Mouse (Mus musculus) right cerebral cortex, adult 2 months (tissue): ENCODE data around the gene Mical3.

Source experiments
- DNase-seq, 2 experiments: peaks; one replicate each; pipeline ENCODE4 v3.0.0; 2021 to 2022; ENCODE audit warnings: low spot score in 2 of 2

Mical3 gene

DNA sequence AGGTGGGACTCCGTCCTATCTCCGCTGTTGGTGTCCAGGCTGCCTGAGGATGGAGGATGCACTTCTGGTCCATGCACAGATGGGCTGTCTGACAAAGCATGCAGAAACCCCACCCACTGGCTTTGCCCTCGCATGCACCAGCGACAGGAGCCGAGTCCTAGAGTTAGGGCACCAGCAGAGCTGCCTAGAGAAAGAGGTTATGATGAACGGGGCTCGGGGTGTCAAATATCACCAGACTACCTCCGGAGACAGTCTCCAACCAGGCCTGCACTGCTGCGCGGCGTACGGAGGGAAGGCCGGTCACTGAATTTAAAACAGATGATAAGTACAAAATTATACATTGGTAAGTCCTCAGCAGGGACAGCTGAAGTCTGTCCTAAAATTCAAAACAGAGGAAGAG, 165.0 kb downstream of the Mical3 start:
- no peak for DNase-seq

DNA sequence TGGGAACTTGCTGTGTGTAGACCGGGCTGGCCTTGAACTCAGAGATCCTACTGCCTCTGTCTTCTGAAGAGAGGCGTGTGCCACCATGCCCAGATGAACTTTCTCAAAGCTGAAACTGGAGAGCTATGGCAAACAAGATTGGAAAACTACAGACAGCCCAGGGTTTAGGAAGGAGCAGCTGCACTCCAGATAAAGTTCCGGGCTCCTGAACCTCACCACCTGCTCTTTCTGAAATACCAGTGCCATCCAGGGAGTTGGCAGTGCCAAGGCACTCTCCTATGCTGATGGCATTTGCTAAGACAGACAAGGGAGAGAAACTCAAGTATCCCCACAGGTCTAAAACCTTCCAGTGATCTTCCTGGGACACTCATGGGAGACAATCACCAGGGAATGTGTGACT, 166.6 kb downstream of the Mical3 start:
- no peak for DNase-seq

- peak; percentile 39 to 46 for DNase-seq
Measured at GRCm38 (mm10) chr6:120960338-120961030, 170.3 kb downstream of the Mical3 start.

DNA sequence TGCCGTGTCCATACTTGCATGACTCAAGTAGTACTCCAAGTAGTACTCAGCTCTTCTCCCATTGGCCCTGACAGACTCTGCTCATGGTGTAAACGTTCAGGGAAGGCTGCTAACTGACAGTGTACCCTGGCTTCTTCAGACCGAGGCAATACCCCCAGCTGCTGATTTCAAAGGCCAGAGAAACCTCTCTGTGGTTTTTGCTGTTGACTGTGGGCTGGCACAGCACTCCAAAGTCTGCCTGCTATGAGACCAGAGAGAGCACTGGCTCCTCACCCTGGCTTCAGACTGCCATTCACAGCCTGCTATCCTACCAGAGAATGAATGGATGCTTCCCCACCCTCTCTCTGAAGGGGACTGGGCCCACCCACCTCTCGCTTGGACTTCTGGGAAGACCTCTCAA, 173.5 kb downstream of the Mical3 start:
- DNase-seq = no peak

DNA sequence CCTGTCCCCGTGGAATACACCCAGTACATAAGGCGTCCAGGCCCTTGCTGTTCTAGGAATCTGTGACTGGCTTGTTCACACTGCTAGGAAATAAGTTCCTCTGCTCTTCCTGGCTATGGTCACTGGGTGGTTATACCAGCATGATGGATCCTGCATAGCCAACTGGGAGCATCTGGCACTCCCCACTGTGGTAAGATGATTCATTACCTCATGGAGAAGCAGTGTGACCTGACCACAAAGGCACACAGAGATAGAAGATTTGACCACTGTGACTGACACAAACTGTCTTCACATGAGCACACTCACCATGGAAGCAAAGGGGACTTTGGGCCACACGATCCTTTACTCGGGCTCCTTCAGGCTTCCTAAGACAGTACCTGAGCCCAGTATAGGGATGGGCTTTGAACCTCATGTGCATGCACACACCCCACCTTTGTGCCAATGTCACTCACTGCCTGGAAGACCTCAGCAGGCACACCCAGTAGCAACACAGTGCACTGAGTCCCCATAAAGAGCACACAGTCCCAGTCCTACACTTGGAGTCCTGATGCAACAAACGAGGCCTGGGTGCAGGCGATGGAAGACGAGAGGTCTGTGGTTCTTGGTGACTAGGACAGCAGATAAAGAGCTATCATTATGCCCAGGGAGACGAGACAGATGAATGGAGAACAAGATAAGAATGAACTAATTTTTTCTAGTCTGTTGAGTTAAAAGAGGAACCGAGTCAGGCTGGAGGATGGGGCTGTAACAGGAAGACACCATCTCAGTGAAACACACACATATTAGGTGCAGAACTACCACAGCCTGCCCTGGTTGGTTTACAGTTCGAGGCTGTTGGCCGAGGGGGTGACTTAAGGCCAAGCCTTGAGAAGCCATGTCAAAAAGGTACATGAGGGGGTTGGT, 174.3 kb downstream of the Mical3 start:
- DNase-seq = no peak

GRCm38 (mm10) chr6:120955215-120955614, 175.6 kb downstream of the Mical3 start:
- no peak for DNase-seq

DNA sequence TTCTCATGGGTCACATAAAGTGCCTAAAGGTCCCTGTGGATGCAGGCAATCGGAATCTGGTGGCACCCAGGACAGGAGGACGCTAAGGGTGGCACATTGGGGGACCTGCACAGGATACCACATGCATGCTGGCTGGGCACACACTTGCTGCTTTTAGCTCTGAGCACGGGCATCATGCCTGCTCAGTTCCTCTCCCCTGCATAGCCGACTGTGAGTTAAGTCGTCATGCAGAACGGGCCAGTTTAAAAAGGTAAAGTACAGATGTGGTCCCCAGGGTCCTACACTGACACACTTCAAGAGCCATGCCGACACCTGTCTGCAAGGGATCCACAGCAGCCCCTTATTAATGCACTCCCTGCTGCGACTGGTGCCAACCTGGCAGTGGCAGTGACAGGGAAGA, 176.6 kb downstream of the Mical3 start:
- no peak for DNase-seq

GRCm38 (mm10) chr6:120952475-120952874, 178.3 kb downstream of the Mical3 start:
- DNase-seq = no peak

DNA sequence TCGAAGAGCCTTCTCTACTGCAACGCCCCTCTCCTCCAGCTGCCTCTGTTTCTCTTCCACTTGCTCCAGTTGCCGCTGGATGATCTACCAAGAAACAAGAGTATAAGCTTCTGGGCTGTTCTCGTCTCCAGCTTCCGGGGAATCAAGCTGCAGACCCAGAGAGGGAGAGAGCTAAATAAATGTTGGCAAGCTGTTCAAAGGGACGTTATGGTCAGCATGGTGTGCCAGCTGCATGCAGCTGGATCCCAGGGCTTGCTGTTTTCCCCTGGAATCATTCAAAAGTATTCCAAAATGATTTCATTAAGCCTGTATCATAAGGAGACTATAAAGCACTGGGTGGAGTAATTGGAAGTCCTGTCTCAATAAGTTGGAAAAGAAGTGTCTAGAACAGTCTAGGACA, 179.5 kb downstream of the Mical3 start:
- no peak for DNase-seq

GRCm38 (mm10) chr6:120945510-120945909, 185.3 kb downstream of the Mical3 start:
- DNase-seq = no peak

DNA sequence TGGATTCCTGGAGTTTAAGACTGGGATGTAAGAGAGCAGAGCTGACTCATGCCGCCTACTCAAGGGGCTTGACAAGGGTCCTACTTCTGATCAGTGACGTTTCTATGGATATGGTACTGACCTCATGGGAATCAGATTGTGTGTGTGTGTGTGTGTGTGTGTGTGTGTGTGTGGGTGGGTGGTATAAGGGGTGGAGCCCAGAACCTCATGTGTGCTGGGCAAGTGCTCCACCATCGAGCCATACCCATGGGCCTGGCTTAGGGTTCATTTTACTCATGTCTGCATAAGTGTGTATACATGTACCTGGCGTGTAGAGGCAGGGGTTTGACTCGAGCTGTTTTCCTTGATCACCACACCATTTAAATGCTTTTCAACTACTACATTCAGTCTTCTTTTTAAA, 186.8 kb downstream of the Mical3 start:
- no peak for DNase-seq

GRCm38 (mm10) chr6:120943551-120943950, 187.2 kb downstream of the Mical3 start:
- DNase-seq = no peak

- no peak for DNase-seq
Measured at GRCm38 (mm10) chr6:120943079-120943478, 187.7 kb downstream of the Mical3 start.

DNA sequence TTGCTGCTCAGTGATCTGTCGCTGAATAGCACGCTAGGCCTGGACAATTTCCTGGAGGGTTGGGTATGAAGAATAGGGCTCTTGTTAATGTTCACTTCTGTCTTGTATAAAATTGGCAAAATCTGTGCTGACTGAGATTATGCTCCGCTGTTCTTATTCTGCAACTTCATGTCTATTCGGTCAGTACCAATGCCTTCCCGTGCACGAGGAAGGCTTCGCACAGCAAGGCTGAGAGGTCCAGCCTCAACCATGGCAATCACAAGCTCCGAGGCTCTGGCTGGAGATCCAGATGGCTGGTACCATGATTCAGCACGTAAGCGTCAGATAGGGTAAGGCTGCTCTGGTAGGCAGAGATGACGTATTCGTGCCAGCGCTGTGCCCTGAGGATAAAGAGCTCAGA, 189.2 kb downstream of the Mical3 start:
- peak in 1 of 2 experiments; percentile 51 for DNase-seq

- no peak for DNase-seq
Measured at GRCm38 (mm10) chr6:120941084-120941481, 189.7 kb downstream of the Mical3 start.

- no peak for DNase-seq
Measured at GRCm38 (mm10) chr6:120940446-120941083, 190.2 kb downstream of the Mical3 start.

GRCm38 (mm10) chr6:120939783-120940182, 191.0 kb downstream of the Mical3 start:
- no peak for DNase-seq

GRCm38 (mm10) chr6:120938763-120939450, 191.9 kb downstream of the Mical3 start:
- DNase-seq = no peak

GRCm38 (mm10) chr6:120937999-120938608, 192.7 kb downstream of the Mical3 start:
- no peak for DNase-seq

GRCm38 (mm10) chr6:120937104-120937617, 193.6 kb downstream of the Mical3 start:
- no peak for DNase-seq

- DNase-seq = no peak
Measured at GRCm38 (mm10) chr6:120934176-120934575, 196.6 kb downstream of the Mical3 start.
